Mouse (Mus musculus) mouse embryonic stem cell (cell line): Measurements from ENCODE around the gene Zkscan16.

Experiments
- in situ Hi-C, 2 experiments: fragments of 300-500 bp; cut with MboI; formaldehyde crosslinking; loops; 1 replicate in 1 of 2; 3 replicates in 1 of 2; pipeline ENCODE4 v1.14.3; 2019 to 2020; ENCODE audit warnings: low sequenced_read_pairs in 2 of 2, low pct_unique_long_range_greater_than_20kb in 1 of 2, mixed read lengths in 1 of 2; ENCODE audit not compliant: unreplicated experiment in 1 of 2

Gene Zkscan16

GRCm38 (mm10) chr4:58934308-58934707 lies 9.1 kb upstream of the Zkscan16 start:
- in situ Hi-C loops, result no loop called here

GRCm38 (mm10) chr4:58934746-58935476 lies 8.5 kb upstream of the Zkscan16 start:
- in situ Hi-C loops, result no loop called here

GRCm38 (mm10) chr4:58935846-58936245 lies 7.6 kb upstream of the Zkscan16 start:
- in situ Hi-C loops, result no loop called here

GRCm38 (mm10) chr4:58941638-58942037 lies 1.8 kb upstream of the Zkscan16 start:
- in situ Hi-C loops, result no loop called here

GRCm38 (mm10) chr4:58942942-58943341 lies 486 bp upstream of the Zkscan16 start:
- in situ Hi-C loops, result no loop called here

- in situ Hi-C loops, result no loop called here
These were observed 752 bp downstream of the Zkscan16 start for GRCm38 (mm10) chr4:58944206-58944553.

- in situ Hi-C loops, result no loop called here
These were observed 1.3 kb downstream of the Zkscan16 start for GRCm38 (mm10) chr4:58944695-58945094.

- in situ Hi-C loops, result no loop called here
These were observed 5.0 kb downstream of the Zkscan16 start for GRCm38 (mm10) chr4:58948391-58948790.

- in situ Hi-C loops, result no loop called here
These were observed 9.2 kb downstream of the Zkscan16 start for GRCm38 (mm10) chr4:58952630-58953029.

GRCm38 (mm10) chr4:58961719-58962118 lies 18.3 kb downstream of the Zkscan16 start:
- in situ Hi-C loops, result no loop called here

- in situ Hi-C loops, result no loop called here
These were observed 19.8 kb downstream of the Zkscan16 start for GRCm38 (mm10) chr4:58963271-58963670.

GRCm38 (mm10) chr4:58965136-58965535 lies 21.7 kb downstream of the Zkscan16 start:
- in situ Hi-C loops, result no loop called here

- in situ Hi-C loops, result no loop called here
These were observed 27.2 kb downstream of the Zkscan16 start for GRCm38 (mm10) chr4:58970678-58971077.

GRCm38 (mm10) chr4:58975711-58976110 lies 32.3 kb downstream of the Zkscan16 start:
- in situ Hi-C loops, result no loop called here

- in situ Hi-C loops, result no loop called here
These were observed 38.0 kb downstream of the Zkscan16 start for GRCm38 (mm10) chr4:58981421-58981820.

GRCm38 (mm10) chr4:58982806-58983205 lies 39.4 kb downstream of the Zkscan16 start:
- in situ Hi-C loops, result no loop called here

- in situ Hi-C loops, result no loop called here
These were observed 41.8 kb downstream of the Zkscan16 start for GRCm38 (mm10) chr4:58985157-58985648.

GRCm38 (mm10) chr4:58986540-58987190 lies 43.2 kb downstream of the Zkscan16 start, which contains the start of gene Ptgr1:
Gene Ptgr1 (minus strand): TSS chr4:58987119.
- in situ Hi-C loops, result no loop called here

GRCm38 (mm10) chr4:58989303-58989898 lies 46.0 kb downstream of the Zkscan16 start:
- in situ Hi-C loops, result no loop called here
